Mouse (Mus musculus) splenic B cell, adult 2 months (primary cell): ENCODE results near the gene Syt1.

Source experiments
- DNase-seq: peaks from one replicate; pipeline ENCODE4 v3.0.0-alpha.2; 2011; ENCODE audit warnings: low read depth, low spot score
- H3K27me3 ChIP-seq: 2 replicates; pipeline ENCODE4 v1.6.1; 2012; ENCODE audit warnings: mild to moderate bottlenecking, low read length, moderate library complexity, mixed read lengths; ENCODE audit not compliant: control insufficient read depth, poor library complexity, insufficient read depth, severe bottlenecking
- H3K36me3 ChIP-seq: 2 replicates; pipeline ENCODE4 v1.6.1; 2012; ENCODE audit warnings: mild to moderate bottlenecking, low read length, moderate library complexity, mixed read lengths; ENCODE audit not compliant: control insufficient read depth, poor library complexity, insufficient read depth, severe bottlenecking

Gene Syt1

DNA sequence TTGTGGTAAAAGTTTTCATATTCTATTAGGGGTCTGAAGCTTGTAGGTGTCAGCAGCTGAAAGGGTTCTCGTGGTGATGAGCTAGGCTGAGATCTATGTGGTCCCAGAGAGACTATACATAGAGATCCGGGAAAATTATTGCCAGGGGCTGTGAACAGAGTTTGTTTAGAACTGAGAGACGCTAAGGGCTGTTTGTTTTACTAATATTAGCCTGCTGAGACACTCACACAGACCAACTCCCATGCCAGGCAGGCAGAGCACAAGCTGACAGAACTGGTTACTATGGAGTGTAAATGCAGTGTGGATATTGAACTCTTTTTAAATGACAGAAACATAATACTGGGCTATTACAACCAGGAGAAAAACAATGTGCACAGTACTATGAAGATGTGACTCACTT lies 384.4 kb downstream of the Syt1 start:
- Histone ChIP-seq H3K27me3 (no peaks in the 10 kb centered on the region), H3K36me3 (no peaks in the 10 kb centered on the region)
- DNase-seq, result no peak

DNA sequence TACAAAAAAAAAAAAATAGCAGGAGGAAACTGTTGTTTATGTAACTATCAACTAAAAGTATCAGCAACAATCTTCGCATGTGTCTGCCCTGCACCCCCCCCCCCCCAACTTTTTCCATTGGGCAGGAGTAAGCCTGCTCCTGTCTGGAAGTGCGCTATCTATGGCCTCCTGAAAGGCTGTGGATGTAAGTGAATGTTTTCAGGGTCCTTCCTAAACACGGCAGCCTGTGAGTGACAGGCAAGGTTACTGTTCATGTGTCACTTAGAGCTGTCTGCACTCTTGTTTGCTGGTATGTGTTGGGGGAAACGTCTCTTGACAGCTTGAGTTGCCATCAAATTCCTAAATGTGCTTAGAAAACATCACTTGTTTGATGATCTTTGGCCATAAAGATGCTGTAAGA lies 387.8 kb downstream of the Syt1 start:
- no peaks in the 10 kb centered on the region for H3K27me3 ChIP-seq
- DNase-seq, result no peak
- H3K36me3 ChIP-seq, result no peaks in the 10 kb centered on the region

GRCm38 (mm10) chr10:108619861-108620260 lies 390.9 kb downstream of the Syt1 start:
- Histone ChIP-seq H3K36me3 (no peaks in the 10 kb centered on the region), H3K27me3 (no peaks in the 10 kb centered on the region)
- DNase-seq, result no peak

- H3K36me3 ChIP-seq, result no peaks in the 10 kb centered on the region
- H3K27me3 ChIP-seq, result no peaks in the 10 kb centered on the region
- DNase-seq, result no peak
Observed at GRCm38 (mm10) chr10:108619217-108619616, 391.6 kb downstream of the Syt1 start.

DNA sequence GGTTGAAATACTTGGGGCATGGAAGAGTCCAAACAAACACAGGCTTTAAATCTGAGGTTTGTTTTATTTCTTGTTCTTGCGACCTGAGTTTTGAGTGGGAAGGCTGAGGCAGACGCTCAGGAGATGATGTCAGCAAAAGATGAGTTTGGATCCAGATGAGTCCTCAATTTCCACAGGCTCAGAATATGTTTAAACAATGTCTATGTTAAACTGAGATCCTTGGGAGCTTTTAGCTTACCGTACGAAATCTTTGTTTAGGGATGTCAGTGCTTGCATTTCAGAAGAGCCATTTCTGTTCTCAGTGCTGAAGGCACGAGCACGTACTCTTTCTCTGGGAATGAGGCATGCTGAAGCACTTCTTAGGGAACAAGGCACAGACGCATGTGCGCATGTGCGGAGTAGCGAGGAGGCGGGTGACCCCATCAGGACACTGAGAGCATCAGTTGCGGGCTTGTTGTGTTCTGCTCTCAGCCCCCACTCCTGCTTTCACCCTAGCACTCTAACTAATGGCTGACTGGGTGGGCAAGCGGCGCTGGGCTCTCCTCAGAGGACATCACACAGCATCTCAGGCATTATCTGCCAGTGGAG lies 400.6 kb downstream of the Syt1 start:
- no peak for DNase-seq
- H3K27me3 ChIP-seq, result no peaks in the 10 kb centered on the region
- H3K36me3 ChIP-seq, result no peaks in the 10 kb centered on the region

- no peak for DNase-seq
- no peaks in the 10 kb centered on the region for H3K27me3 ChIP-seq
Observed at GRCm38 (mm10) chr10:108601672-108602412, 408.9 kb downstream of the Syt1 start.

GRCm38 (mm10) chr10:108600693-108601092 lies 410.1 kb downstream of the Syt1 start:
- Histone ChIP-seq H3K36me3 (no peaks in the 10 kb centered on the region), H3K27me3 (no peaks in the 10 kb centered on the region)
- DNase-seq, result no peak

More at GRCm38 (mm10) chr10:108601672-108602412, 408.9 kb downstream of the Syt1 start:
- no peaks in the 10 kb centered on the region for H3K36me3 ChIP-seq

GRCm38 (mm10) chr10:108597385-108597784 lies 413.4 kb downstream of the Syt1 start:
- no peaks in the 10 kb centered on the region for H3K27me3 ChIP-seq
- H3K36me3 ChIP-seq, result no peaks in the 10 kb centered on the region
- DNase-seq, result no peak

DNA sequence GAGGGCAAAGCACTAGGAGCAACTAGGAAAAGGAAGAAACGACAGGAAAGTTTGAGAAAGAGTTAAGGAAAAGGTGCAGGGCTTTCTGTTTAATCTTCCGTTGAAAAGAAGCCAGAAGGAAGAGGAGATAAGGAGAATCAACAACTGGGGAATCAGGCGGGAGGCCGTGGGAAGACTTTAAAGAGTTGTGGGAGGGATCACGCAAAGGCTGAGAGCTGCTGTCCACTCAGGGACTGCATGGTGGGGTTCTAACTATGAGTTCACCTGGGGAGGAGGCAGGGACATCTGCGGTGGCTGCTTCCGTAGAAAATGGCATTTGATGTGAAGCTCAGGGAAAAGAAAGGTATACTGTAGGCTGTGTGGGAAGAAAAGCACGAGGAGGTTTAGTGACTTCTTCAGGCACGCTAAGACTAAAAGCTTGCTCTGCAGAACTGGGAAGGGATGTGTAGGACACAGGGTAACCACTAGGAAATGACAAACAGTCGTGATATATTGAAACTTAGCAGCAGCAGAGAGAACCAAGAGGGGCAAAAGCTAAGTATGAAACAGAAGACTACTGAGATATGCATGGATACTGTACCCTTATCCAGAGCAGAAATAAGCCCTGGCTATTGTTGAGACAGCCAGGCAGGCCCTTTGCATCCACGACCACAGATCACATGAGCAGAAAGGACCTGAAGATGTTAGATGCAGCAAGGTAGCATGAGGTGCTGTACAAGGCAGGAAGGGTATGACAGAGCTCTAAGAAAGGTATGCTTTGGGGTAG lies 414.4 kb downstream of the Syt1 start:
- Histone ChIP-seq H3K36me3 (no peaks in the 10 kb centered on the region), H3K27me3 (no peaks in the 10 kb centered on the region)
- DNase-seq, result no peak

GRCm38 (mm10) chr10:108589355-108589754 lies 421.4 kb downstream of the Syt1 start:
- Histone ChIP-seq H3K27me3 (no peaks in the 10 kb centered on the region), H3K36me3 (no peaks in the 10 kb centered on the region)
- no peak for DNase-seq

DNA sequence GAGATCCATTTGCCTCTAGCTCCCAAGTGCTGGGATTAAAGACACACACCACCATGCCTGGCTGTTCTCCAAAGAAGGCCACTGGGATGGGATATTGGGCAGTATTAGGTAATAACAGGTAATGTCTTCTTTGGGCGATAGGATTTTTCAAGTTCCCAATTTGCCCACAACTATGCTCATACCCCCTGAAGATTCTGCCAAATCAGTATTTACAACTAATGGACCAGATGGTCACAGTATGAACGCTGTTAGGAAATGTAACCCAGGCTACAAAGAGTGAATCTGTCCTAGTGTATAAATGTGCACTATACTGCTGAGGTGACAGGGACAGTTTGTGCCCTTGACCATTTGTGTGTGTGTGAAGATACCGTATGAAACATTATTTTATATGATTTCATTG lies 421.9 kb downstream of the Syt1 start:
- Histone ChIP-seq H3K36me3 (no peaks in the 10 kb centered on the region), H3K27me3 (no peaks in the 10 kb centered on the region)
- no peak for DNase-seq

- no peak for DNase-seq
- no peaks in the 10 kb centered on the region for H3K27me3 ChIP-seq
- no peaks in the 10 kb centered on the region for H3K36me3 ChIP-seq
Observed at GRCm38 (mm10) chr10:108583694-108584093, 427.1 kb downstream of the Syt1 start.

GRCm38 (mm10) chr10:108582397-108582730 lies 428.4 kb downstream of the Syt1 start:
- Histone ChIP-seq H3K27me3 (no peaks in the 10 kb centered on the region), H3K36me3 (no peaks in the 10 kb centered on the region)
- no peak for DNase-seq

DNA sequence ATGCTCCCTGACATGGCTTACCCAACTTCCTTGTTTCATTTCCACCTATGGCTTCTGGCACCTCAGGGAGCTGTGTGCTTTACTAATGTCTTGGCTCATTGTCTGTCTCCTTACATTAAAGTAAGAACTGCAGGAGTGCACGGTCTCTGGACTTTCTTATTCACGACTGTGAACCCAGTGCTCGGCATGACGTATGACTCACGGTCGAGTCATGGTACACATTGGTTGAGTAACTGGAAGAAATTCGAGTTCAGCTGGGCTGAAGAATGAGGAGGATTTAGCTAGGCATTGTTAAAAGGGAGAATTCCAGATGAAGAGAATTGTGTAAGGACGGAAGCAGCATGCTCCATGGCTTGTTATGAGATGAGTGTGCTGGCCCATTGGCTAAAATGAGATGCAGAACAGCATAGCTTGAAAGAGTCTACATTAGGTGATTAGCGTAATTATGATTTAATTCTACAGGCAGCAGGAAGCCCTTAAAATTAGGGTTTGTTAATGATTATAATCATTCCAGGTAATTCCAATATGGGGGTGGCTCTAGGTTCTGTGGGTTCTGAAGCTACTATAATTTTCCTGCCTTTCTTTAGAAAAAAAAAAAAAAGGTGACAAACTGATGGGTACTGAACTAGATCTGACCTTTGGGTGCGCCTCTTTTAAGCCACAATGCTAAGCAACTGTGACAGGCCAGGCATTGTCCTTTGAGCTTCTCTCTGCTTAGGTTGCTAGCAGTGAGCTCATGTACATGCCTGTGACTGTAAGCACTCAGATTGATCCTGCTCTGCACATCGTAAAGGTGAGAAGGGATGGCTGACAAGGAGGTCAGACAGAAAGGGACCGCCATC lies 429.0 kb downstream of the Syt1 start:
- no peak for DNase-seq
- Histone ChIP-seq H3K27me3 (no peaks in the 10 kb centered on the region), H3K36me3 (no peaks in the 10 kb centered on the region)
